Mouse (Mus musculus) kidney, postnatal 36 days (tissue): ENCODE results near the gene Ksr2.
A peak's percentile ranks its signal among the peaks of the same experiment; 100 is the strongest.
"Not testable (repeated sequence)": the region's sequence is repeated elsewhere in the genome, so short reads cannot be mapped to it uniquely, and the experiment has no call there.

Experiments used
- DNase-seq, 2 experiments: peaks; one replicate each; pipeline ENCODE4 v3.0.0; 2021 to 2022; ENCODE audit warnings: mixed read lengths in 2 of 2

Ksr2 gene

GRCm38 (mm10) chr5:117541654-117542053 lies 127.9 kb downstream of the Ksr2 start:
- no peak for DNase-seq

- no peak for DNase-seq
These were observed 133.0 kb downstream of the Ksr2 start for GRCm38 (mm10) chr5:117546694-117547268.

GRCm38 (mm10) chr5:117550992-117551391 lies 137.2 kb downstream of the Ksr2 start:
- DNase-seq, result no peak

GRCm38 (mm10) chr5:117552096-117552495 lies 138.3 kb downstream of the Ksr2 start:
- DNase-seq, result no peak

- no peak for DNase-seq
These were observed 140.7 kb downstream of the Ksr2 start for GRCm38 (mm10) chr5:117554505-117554904.

GRCm38 (mm10) chr5:117556570-117556969 lies 142.8 kb downstream of the Ksr2 start:
- DNase-seq, result no peak

GRCm38 (mm10) chr5:117561080-117561479 lies 147.3 kb downstream of the Ksr2 start:
- no peak for DNase-seq

- no peak for DNase-seq
These were observed 152.4 kb downstream of the Ksr2 start for GRCm38 (mm10) chr5:117566051-117566665.

GRCm38 (mm10) chr5:117569190-117569795 lies 155.5 kb downstream of the Ksr2 start:
- DNase-seq, result peak; percentile 58 to 77

- peak; percentile 30 to 62 for DNase-seq
These were observed 158.6 kb downstream of the Ksr2 start for GRCm38 (mm10) chr5:117572428-117572827.

GRCm38 (mm10) chr5:117574894-117575293 lies 161.1 kb downstream of the Ksr2 start:
- peak; percentile 49 to 66 for DNase-seq

- peak in 1 of 2 experiments; percentile 9 for DNase-seq
These were observed 163.8 kb downstream of the Ksr2 start for GRCm38 (mm10) chr5:117577598-117577997.

GRCm38 (mm10) chr5:117581711-117582110 lies 167.9 kb downstream of the Ksr2 start:
- DNase-seq, result peak; percentile 73 to 79

GRCm38 (mm10) chr5:117584428-117584827 lies 170.6 kb downstream of the Ksr2 start:
- no peak for DNase-seq

- no peak for DNase-seq
These were observed 175.5 kb downstream of the Ksr2 start for GRCm38 (mm10) chr5:117589266-117589665.

GRCm38 (mm10) chr5:117593273-117593672 lies 179.5 kb downstream of the Ksr2 start:
- no peak for DNase-seq

- DNase-seq, result no peak
These were observed 183.0 kb downstream of the Ksr2 start for GRCm38 (mm10) chr5:117596803-117597202.

GRCm38 (mm10) chr5:117602026-117602425 lies 188.2 kb downstream of the Ksr2 start:
- peak in 1 of 2 experiments; percentile 23 for DNase-seq

- DNase-seq, result no peak
These were observed 194.0 kb downstream of the Ksr2 start for GRCm38 (mm10) chr5:117607761-117608309.

GRCm38 (mm10) chr5:117614331-117615024 lies 200.7 kb downstream of the Ksr2 start:
- DNase-seq, result peak; percentile 63 to 90

- DNase-seq, result no peak
These were observed 206.5 kb downstream of the Ksr2 start for GRCm38 (mm10) chr5:117620292-117620691.

- DNase-seq, result peak; percentile 21 to 28
These were observed 208.4 kb downstream of the Ksr2 start for GRCm38 (mm10) chr5:117622221-117622620.

GRCm38 (mm10) chr5:117623206-117623605 lies 209.4 kb downstream of the Ksr2 start:
- not testable (repeated sequence) for DNase-seq
